7 mouse cellular contexts compared by ENCODE assay signal in genomic region chr17:26122431-26123140, GRCm38 (mm10). TPM values are rescaled to one million over a fixed set of nuclear protein-coding genes. Genes with fewer than 3 reads are reported as not detected.
DNase-seq lines count a peak whose midpoint lies in the region; ATAC-seq lines count a peak whose summit lies in the region.

No protein-coding gene starts in this region.

- WGBS in heart, embryonic 13.5 days, result 55% methylated on average over 5 of the region's 5 CpGs
- WGBS in midbrain, embryonic 12.5 days, result 61% methylated on average over 5 of the region's 5 CpGs
- 69% methylated on average over 5 of the region's 5 CpGs for WGBS in midbrain, embryonic 11.5 days
- 52% methylated on average over 5 of the region's 5 CpGs for WGBS in forebrain, embryonic 15.5 days
- whole genome bisulfite sequencing in neural tube, embryonic 13.5 days, result 58% methylated on average over 5 of the region's 5 CpGs

- H3K4me1 ChIP-seq in heart, embryonic 13.5 days, result peaks cover 21% of the 10 kb centered on the region
- H3K4me1 ChIP-seq in midbrain, embryonic 12.5 days, result peaks cover 20% of the 10 kb centered on the region
- peaks cover 10% of the 10 kb centered on the region for H3K4me1 ChIP-seq in midbrain, embryonic 11.5 days (ENCODE audit: control insufficient read depth, insufficient read depth, low read length)
- peaks cover 19% of the 10 kb centered on the region for H3K4me1 ChIP-seq in forebrain, embryonic 15.5 days
- H3K4me1 ChIP-seq in neural tube, embryonic 13.5 days (replicated peaks), result peaks cover 21% of the 10 kb centered on the region

- no peaks in the 10 kb centered on the region for H3K9me3 ChIP-seq in heart, embryonic 13.5 days
- no peaks in the 10 kb centered on the region for H3K9me3 ChIP-seq in midbrain, embryonic 12.5 days
- no peaks in the 10 kb centered on the region for H3K9me3 ChIP-seq in midbrain, embryonic 11.5 days (ENCODE audit: control insufficient read depth, low read length)
- H3K9me3 ChIP-seq in forebrain, embryonic 15.5 days, result no peaks in the 10 kb centered on the region
- H3K9me3 ChIP-seq in neural tube, embryonic 13.5 days, result no peaks in the 10 kb centered on the region

- intact Hi-C loops in heart, postnatal 25 days (cut with DNase I), result loop anchor here (1.0 to 5.0 kb wide), 2 partner anchors 16 to 120 kb away; partner anchors contain the start of genes Axin1 and Fam234a

- no peak for DNase-seq in heart, postnatal 25 days (ENCODE audit: low spot score)
- no peak for DNase-seq in midbrain, embryonic 11.5 days (ENCODE audit: low spot score, missing footprints)
- DNase-seq in right cerebral cortex, postnatal 10 days (ENCODE audit: low spot score in 2 of 2), result no peak

- peak overlapping the region; percentile 17; the same call in 1 of the 2 replicates for H3K9ac ChIP-seq in heart, embryonic 13.5 days
- no peak overlapping the region for H3K9ac ChIP-seq in midbrain, embryonic 12.5 days (replicated peaks)
- no peak overlapping the region for H3K9ac ChIP-seq in midbrain, embryonic 11.5 days (ENCODE audit: low read length)
- no peak overlapping the region for H3K9ac ChIP-seq in forebrain, embryonic 15.5 days (replicated peaks)
- peak overlapping the region; percentile 13; the same call in 1 of the 2 replicates for H3K9ac ChIP-seq in neural tube, embryonic 13.5 days

- no peak for ATAC-seq in heart, embryonic 13.5 days (ENCODE audit: extremely low read depth, insufficient number of reproducible peaks, low FRiP score, low TSS enrichment)
- 0 out of 2 replicates have a peak, but pooled peaks have one; percentile 14 for ATAC-seq in midbrain, embryonic 12.5 days (ENCODE audit: low FRiP score, low read depth)
- no peak for ATAC-seq in midbrain, embryonic 11.5 days (ENCODE audit: low FRiP score)
- peak; percentile 39 for ATAC-seq in forebrain, embryonic 15.5 days (replicated peaks)
- ATAC-seq in neural tube, embryonic 13.5 days (ENCODE audit: low read depth), result peak; percentile 13; the same call in 1 of the 2 replicates

- no peak overlapping the region for H3K27ac ChIP-seq in heart, embryonic 13.5 days (replicated peaks)
- no peak overlapping the region for H3K27ac ChIP-seq in midbrain, embryonic 12.5 days (replicated peaks)
- H3K27ac ChIP-seq in midbrain, embryonic 11.5 days (ENCODE audit: low read depth, low read length), result no peak overlapping the region
- no peak overlapping the region for H3K27ac ChIP-seq in forebrain, embryonic 15.5 days (replicated peaks)
- no peak overlapping the region for H3K27ac ChIP-seq in neural tube, embryonic 13.5 days (replicated peaks)

- peaks cover 33% of the 10 kb centered on the region for H3K27me3 ChIP-seq in heart, embryonic 13.5 days (replicated peaks)
- peaks cover 50% of the 10 kb centered on the region for H3K27me3 ChIP-seq in midbrain, embryonic 12.5 days
- H3K27me3 ChIP-seq in midbrain, embryonic 11.5 days (ENCODE audit: control insufficient read depth, insufficient read depth, low read length), result no peaks in the 10 kb centered on the region
- no peaks in the 10 kb centered on the region for H3K27me3 ChIP-seq in forebrain, embryonic 15.5 days
- peaks cover 23% of the 10 kb centered on the region for H3K27me3 ChIP-seq in neural tube, embryonic 13.5 days

- H3K4me3 ChIP-seq in heart, embryonic 13.5 days, result no peak overlapping the region
- no peak overlapping the region for H3K4me3 ChIP-seq in midbrain, embryonic 12.5 days
- no peak overlapping the region for H3K4me3 ChIP-seq in midbrain, embryonic 11.5 days (ENCODE audit: low read depth, low read length)
- no peak overlapping the region for H3K4me3 ChIP-seq in forebrain, embryonic 15.5 days
- no peak overlapping the region for H3K4me3 ChIP-seq in neural tube, embryonic 13.5 days

- peaks cover 28% of the 10 kb centered on the region for H3K36me3 ChIP-seq in heart, embryonic 13.5 days
- peaks cover 28% of the 10 kb centered on the region for H3K36me3 ChIP-seq in midbrain, embryonic 12.5 days
- H3K36me3 ChIP-seq in midbrain, embryonic 11.5 days (ENCODE audit: control insufficient read depth, insufficient read depth, low read length), result peaks cover 8% of the 10 kb centered on the region
- H3K36me3 ChIP-seq in forebrain, embryonic 15.5 days, result peaks cover 21% of the 10 kb centered on the region
- peaks cover 24% of the 10 kb centered on the region for H3K36me3 ChIP-seq in neural tube, embryonic 13.5 days

- H3K4me2 ChIP-seq in heart, embryonic 13.5 days, result peak overlapping the region; percentile 74; the same call in 1 of the 2 replicates
- no peak overlapping the region for H3K4me2 ChIP-seq in midbrain, embryonic 12.5 days (replicated peaks)
- no peak overlapping the region for H3K4me2 ChIP-seq in midbrain, embryonic 11.5 days
- no peak overlapping the region for H3K4me2 ChIP-seq in forebrain, embryonic 15.5 days (replicated peaks)
- no peak overlapping the region for H3K4me2 ChIP-seq in neural tube, embryonic 13.5 days

RNA-seq across cellular contexts. Expression of gene Mrpl28, which starts 0.7 kb away (rescaled TPM):
- 217 and 237 TPM in 2 replicates for polyA plus RNA-seq in heart, embryonic 13.5 days (2015; fragmentation: Nextera tagmentation; extraction: Ambion mirVana)
- total RNA-seq in heart, postnatal 25 days (2021), result 100 to 1,000 TPM; 130 to 133 TPM
- 194 and 210 TPM in 2 replicates for polyA plus RNA-seq in midbrain, embryonic 12.5 days (2016; fragmentation: Nextera tagmentation; extraction: Ambion mirVana)
- polyA plus RNA-seq in midbrain, embryonic 11.5 days (2014; fragmentation: Nextera tagmentation; extraction: Ambion mirVana), result 256 and 275 TPM in 2 replicates
- 206 and 217 TPM in 2 replicates for polyA plus RNA-seq in forebrain, embryonic 15.5 days (2015; fragmentation: Nextera tagmentation; extraction: Ambion mirVana)
- 171 and 174 TPM in 2 replicates for polyA plus RNA-seq in neural tube, embryonic 13.5 days (2015; fragmentation: Nextera tagmentation; extraction: Ambion mirVana)

RNA-seq across cellular contexts. Expression of gene Tmem8, which starts 9.5 kb away (rescaled TPM):
- polyA plus RNA-seq in heart, embryonic 13.5 days (2015; fragmentation: Nextera tagmentation; extraction: Ambion mirVana), result 0.80 and 0.94 TPM in 2 replicates
- total RNA-seq in heart, postnatal 25 days (2021), result 1 to 10 TPM; 2.5 to 3.1 TPM
- 2.1 and 2.9 TPM in 2 replicates for polyA plus RNA-seq in midbrain, embryonic 12.5 days (2016; fragmentation: Nextera tagmentation; extraction: Ambion mirVana)
- polyA plus RNA-seq in midbrain, embryonic 11.5 days (2014; fragmentation: Nextera tagmentation; extraction: Ambion mirVana), result 1.1 and 1.3 TPM in 2 replicates
- polyA plus RNA-seq in forebrain, embryonic 15.5 days (2015; fragmentation: Nextera tagmentation; extraction: Ambion mirVana), result 2.1 and 2.3 TPM in 2 replicates
- polyA plus RNA-seq in neural tube, embryonic 13.5 days (2015; fragmentation: Nextera tagmentation; extraction: Ambion mirVana), result 3.3 TPM in 2 replicates

RNA-seq across cellular contexts. Expression of gene Axin1, which starts 15.9 kb away (rescaled TPM):
- 4.1 and 4.4 TPM in 2 replicates for polyA plus RNA-seq in heart, embryonic 13.5 days (2015; fragmentation: Nextera tagmentation; extraction: Ambion mirVana)
- total RNA-seq in heart, postnatal 25 days (2021), result 10 to 100 TPM; 14.0 to 16.0 TPM
- polyA plus RNA-seq in midbrain, embryonic 12.5 days (2016; fragmentation: Nextera tagmentation; extraction: Ambion mirVana), result 17.6 and 18.2 TPM in 2 replicates
- 11.4 and 12.7 TPM in 2 replicates for polyA plus RNA-seq in midbrain, embryonic 11.5 days (2014; fragmentation: Nextera tagmentation; extraction: Ambion mirVana)
- 11.2 and 17.4 TPM in 2 replicates for polyA plus RNA-seq in forebrain, embryonic 15.5 days (2015; fragmentation: Nextera tagmentation; extraction: Ambion mirVana)
- 7.1 and 11.6 TPM in 2 replicates for polyA plus RNA-seq in neural tube, embryonic 13.5 days (2015; fragmentation: Nextera tagmentation; extraction: Ambion mirVana)

RNA-seq across cellular contexts. Expression of gene Nme4, which starts 27.2 kb away (rescaled TPM):
- 77.4 and 87.2 TPM in 2 replicates for polyA plus RNA-seq in heart, embryonic 13.5 days (2015; fragmentation: Nextera tagmentation; extraction: Ambion mirVana)
- total RNA-seq in heart, postnatal 25 days (2021), result 1 to 10 TPM; 3.2 to 3.6 TPM
- 48.0 and 50.7 TPM in 2 replicates for polyA plus RNA-seq in midbrain, embryonic 12.5 days (2016; fragmentation: Nextera tagmentation; extraction: Ambion mirVana)
- polyA plus RNA-seq in midbrain, embryonic 11.5 days (2014; fragmentation: Nextera tagmentation; extraction: Ambion mirVana), result 51.5 and 57.7 TPM in 2 replicates
- 37.1 and 40.7 TPM in 2 replicates for polyA plus RNA-seq in forebrain, embryonic 15.5 days (2015; fragmentation: Nextera tagmentation; extraction: Ambion mirVana)
- polyA plus RNA-seq in neural tube, embryonic 13.5 days (2015; fragmentation: Nextera tagmentation; extraction: Ambion mirVana), result 29.6 and 32.2 TPM in 2 replicates

RNA-seq across cellular contexts. Expression of gene Decr2, which starts 32.4 kb away (rescaled TPM):
- 34.4 and 34.6 TPM in 2 replicates for polyA plus RNA-seq in heart, embryonic 13.5 days (2015; fragmentation: Nextera tagmentation; extraction: Ambion mirVana)
- total RNA-seq in heart, postnatal 25 days (2021), result 10 to 100 TPM; 11.0 to 11.7 TPM
- polyA plus RNA-seq in midbrain, embryonic 12.5 days (2016; fragmentation: Nextera tagmentation; extraction: Ambion mirVana), result 25.1 and 27.7 TPM in 2 replicates
- polyA plus RNA-seq in midbrain, embryonic 11.5 days (2014; fragmentation: Nextera tagmentation; extraction: Ambion mirVana), result 17.0 and 18.1 TPM in 2 replicates
- 27.7 and 29.1 TPM in 2 replicates for polyA plus RNA-seq in forebrain, embryonic 15.5 days (2015; fragmentation: Nextera tagmentation; extraction: Ambion mirVana)
- 32.7 and 35.1 TPM in 2 replicates for polyA plus RNA-seq in neural tube, embryonic 13.5 days (2015; fragmentation: Nextera tagmentation; extraction: Ambion mirVana)

Comparison
In these comparisons a context has a peak if more than half of its experiments do, and no peak if none do; other contexts are left out.
1. ATAC-seq: peak in midbrain, embryonic 12.5 days (single experiment), forebrain, embryonic 15.5 days (single experiment) and neural tube, embryonic 13.5 days (single experiment); none in heart, embryonic 13.5 days (single experiment) and midbrain, embryonic 11.5 days (single experiment).
2. H3K9ac ChIP-seq: peak in heart, embryonic 13.5 days (single experiment) and neural tube, embryonic 13.5 days (single experiment); none in midbrain, embryonic 12.5 days (single experiment), midbrain, embryonic 11.5 days (single experiment) and forebrain, embryonic 15.5 days (single experiment).